In genomic region chrX:100767181-100767884, GRCm38 (mm10) we compare ENCODE assay signal across 8 mouse cellular contexts. TPM values are rescaled to one million over a fixed set of nuclear protein-coding genes. Genes with fewer than 3 reads are reported as not detected.
DNase-seq lines count a peak whose midpoint lies in the region; ATAC-seq and TF ChIP-seq lines count a peak whose summit lies in the region.

Gene Dlg3 (plus strand): TSS chrX:100767722.

- no peaks in the 10 kb centered on the region for H3K9me3 ChIP-seq in ES-Bruce4 (replicated peaks; ENCODE audit: control insufficient read depth, insufficient read depth, low read length, poor library complexity, severe bottlenecking)
- H3K9me3 ChIP-seq in heart, embryonic 14.5 days (ENCODE audit: control insufficient read depth, low read length) = no peaks in the 10 kb centered on the region

- 19% methylated on average over 25 of the region's 26 CpGs for WGBS in heart, embryonic 14.5 days

- H3K4me3 ChIP-seq in ES-Bruce4 (ENCODE audit: low read depth, low read length) = peak within 1 kb of the TSS; percentile 34
- peak within 1 kb of the TSS; percentile 20 to 38 for H3K4me3 ChIP-seq in heart, embryonic 14.5 days (ENCODE audit: control insufficient read depth in 1 of 2, insufficient read depth in 1 of 2, low read depth in 1 of 2, low read length in 2 of 2)

- H3K27me3 ChIP-seq in ES-Bruce4 (ENCODE audit: control insufficient read depth, insufficient read depth, low read length, poor library complexity, severe bottlenecking) = no peaks in the 10 kb centered on the region
- H3K27me3 ChIP-seq in heart, embryonic 14.5 days (ENCODE audit: control insufficient read depth, insufficient read depth, low read length) = peaks cover 6% of the 10 kb centered on the region; the same call in 1 of the 2 replicates

- TF ChIP-seq CTCF in ES-Bruce4 (IDR thresholded peaks at IDR 0.05; ENCODE audit: low read depth, low read length) = no peak

- no peak for ATAC-seq in heart, embryonic 14.5 days (ENCODE audit: insufficient number of reproducible peaks, insufficient read depth, low FRiP score, low read depth)

- no peak for TF ChIP-seq EP300 in ES-Bruce4 (IDR thresholded peaks at IDR 0.05; ENCODE audit: insufficient read depth, low read depth, low read length)

- no peak within 1 kb of the TSS for H3K27ac ChIP-seq in ES-Bruce4 (ENCODE audit: insufficient read depth, low read length)
- no peak within 1 kb of the TSS for H3K27ac ChIP-seq in heart, embryonic 14.5 days (replicated peaks in 1 of 2; ENCODE audit: control insufficient read depth in 1 of 2, insufficient read depth in 1 of 2, low read depth in 2 of 2, low read length in 2 of 2)

- no peaks in the 10 kb centered on the region for H3K4me1 ChIP-seq in ES-Bruce4 (ENCODE audit: control insufficient read depth, insufficient read depth, low read length)
- 0 out of 4 replicates have a peak, but pooled peaks cover 0 to 3% of the 10 kb centered on the region in 2 experiments for H3K4me1 ChIP-seq in heart, embryonic 14.5 days (ENCODE audit: control insufficient read depth in 2 of 2, insufficient read depth in 2 of 2, low read length in 2 of 2)

- H3K36me3 ChIP-seq in ES-Bruce4 (ENCODE audit: control insufficient read depth, insufficient read depth, low read length, poor library complexity, severe bottlenecking) = no peaks in the 10 kb centered on the region
- no peaks in the 10 kb centered on the region for H3K36me3 ChIP-seq in heart, embryonic 14.5 days (ENCODE audit: control insufficient read depth, insufficient read depth, low read length)

- no peak for DNase-seq in adrenal gland, adult 2 months
- peak; percentile 37 for DNase-seq in embryo, embryonic 9.5 days (ENCODE audit: extremely low spot score)
- DNase-seq in layer of hippocampus, postnatal 10 days (ENCODE audit: low spot score in 2 of 2) = peak; percentile 61 to 63
- peak; percentile 18 to 27 for DNase-seq in lung, postnatal 4 days
- DNase-seq in right cerebral cortex, postnatal 14 days = peak; percentile 66
- no peak for DNase-seq in urinary bladder, postnatal 36 days (ENCODE audit: low spot score in 2 of 2)

- peak within 1 kb of the TSS; percentile 47 for H3K9ac ChIP-seq in ES-Bruce4 (ENCODE audit: low read depth, poor library complexity, severe bottlenecking)
- no peak within 1 kb of the TSS for H3K9ac ChIP-seq in heart, embryonic 14.5 days (ENCODE audit: low read length)

- peak within 1 kb of the TSS; percentile 74 for H3K4me2 ChIP-seq in heart, embryonic 14.5 days (ENCODE audit: low read length)

- TF ChIP-seq POLR2A in ES-Bruce4 (IDR thresholded peaks at IDR 0.05; ENCODE audit: insufficient read depth, low read length) = no peak

RNA-seq across cellular contexts. Expression of gene Dlg3, which starts in this region (rescaled TPM):
- polyA plus RNA-seq in ES-Bruce4 (2011; ENCODE audit: insufficient read depth, insufficient read length, low read depth, missing spikeins) = 33.8 and 40.3 TPM in 2 replicates
- 10 to 100 TPM; 33.3 to 48.6 TPM for total RNA-seq in adrenal gland, adult 2 months (2021)
- 7.1 TPM in 2 replicates for polyA plus RNA-seq in adrenal gland, adult 2 months (2012; rRNA removed)
- polyA plus RNA-seq in heart, embryonic 14.5 days (2014; fragmentation: Nextera tagmentation; extraction: Ambion mirVana) = 1.9 and 2.5 TPM in 2 replicates
- total RNA-seq in layer of hippocampus, postnatal 10 days (2021) = 100 to 1,000 TPM; 130 to 132 TPM

Comparison
In these comparisons a context has a peak if more than half of its experiments do, and no peak if none do; other contexts are left out.
1. DNase-seq: peak in embryo, embryonic 9.5 days (single experiment), layer of hippocampus, postnatal 10 days (2 of 2), lung, postnatal 4 days (2 of 2) and right cerebral cortex, postnatal 14 days (single experiment); none in adrenal gland, adult 2 months (single experiment) and urinary bladder, postnatal 36 days (0 of 2).